Mouse (Mus musculus) kidney, postnatal 36 days (tissue): ENCODE data around the gene Inpp5b.
A peak's percentile ranks its signal among the peaks of the same experiment; 100 is the strongest.

ENCODE experiments used
- DNase-seq, 2 experiments: peaks; one replicate each; pipeline ENCODE4 v3.0.0; 2021 to 2022; ENCODE audit warnings: mixed read lengths in 2 of 2

The Inpp5b gene

GRCm38 (mm10) chr4:124818832-124819231 is 77.2 kb downstream of the Inpp5b start:
- DNase-seq = no peak

- DNase-seq = no peak
Observed at GRCm38 (mm10) chr4:124824967-124825366, 83.3 kb downstream of the Inpp5b start.

- DNase-seq = no peak
Observed at GRCm38 (mm10) chr4:124825371-124825965, 83.8 kb downstream of the Inpp5b start.

- no peak for DNase-seq
Observed at GRCm38 (mm10) chr4:124829671-124830070, 88.0 kb downstream of the Inpp5b start.

GRCm38 (mm10) chr4:124832796-124833195 is 91.1 kb downstream of the Inpp5b start:
- no peak for DNase-seq

- DNase-seq = no peak
Observed at GRCm38 (mm10) chr4:124838035-124838700, 96.5 kb downstream of the Inpp5b start.

GRCm38 (mm10) chr4:124840998-124841397 is 99.3 kb downstream of the Inpp5b start:
- peak in 1 of 2 experiments; percentile 28 for DNase-seq

GRCm38 (mm10) chr4:124843493-124843892 is 101.8 kb downstream of the Inpp5b start:
- peak; percentile 24 to 68 for DNase-seq

- DNase-seq = peak; percentile 77 to 91
Observed at GRCm38 (mm10) chr4:124847573-124847972, 105.9 kb downstream of the Inpp5b start.

- DNase-seq = peak; percentile 73 to 74
Observed at GRCm38 (mm10) chr4:124849631-124850260, 108.1 kb downstream of the Inpp5b start.

- peak; percentile 95 to 97 for DNase-seq
Observed at GRCm38 (mm10) chr4:124850261-124850913, 108.7 kb downstream of the Inpp5b start, which contains the start of gene Yrdc. Gene Yrdc (plus strand): TSS chr4:124850679.
